ENCODE assay signal across 10 mouse cellular contexts in genomic region chr11:30195756-30196155, GRCm38 (mm10).
DNase-seq lines count a peak whose midpoint lies in the region; ATAC-seq and TF ChIP-seq lines count a peak whose summit lies in the region.
"Had no signal": no experiment of that assay in that cellular context is flagged by ENCODE, and none has a peak within 500 bp of the region (broad histone marks: within the 10 kb centered on the region; RNA-seq: fewer than 3 reads in every experiment).

No protein-coding gene starts in this region.

- no peak for DNase-seq in heart, embryonic 10.5 days (ENCODE audit: low spot score)
- no peak for DNase-seq in heart, postnatal 4 days
- no peak for DNase-seq in testis, postnatal 14 days (ENCODE audit: low spot score)
- no peak for DNase-seq in layer of hippocampus, adult 8-10 months (ENCODE audit: low spot score in 2 of 2)
- DNase-seq in cerebellum, adult 11-12 months = no peak
- DNase-seq: kidney, adult 8-10 months had no signal

- peak overlapping the region; percentile 86; the same call in 1 of the 2 replicates for H3K4me2 ChIP-seq in limb, embryonic 12.5 days
- H3K4me2 ChIP-seq in stomach, embryonic 16.5 days (ENCODE audit: low read depth, low read length) = peak overlapping the region; percentile 68

- 65% methylated on average over 3 of the region's 3 CpGs for WGBS in heart, embryonic 10.5 days
- 80% methylated on average over 3 of the region's 3 CpGs for WGBS in limb, embryonic 12.5 days
- WGBS in stomach, embryonic 16.5 days = 47% methylated on average over 3 of the region's 3 CpGs

- H3K36me3 ChIP-seq in heart, embryonic 10.5 days = peaks cover 2% of the 10 kb centered on the region; the same call in 1 of the 2 replicates
- no peaks in the 10 kb centered on the region for H3K36me3 ChIP-seq in testis, adult 2 months (ENCODE audit: control insufficient read depth, insufficient read depth, low read length)
- no peaks in the 10 kb centered on the region for H3K36me3 ChIP-seq in limb, embryonic 12.5 days
- no peaks in the 10 kb centered on the region for H3K36me3 ChIP-seq in stomach, embryonic 16.5 days (ENCODE audit: control insufficient read depth, insufficient read depth, low read length)
- H3K36me3 ChIP-seq: midbrain, embryonic 10.5 days had no signal

- no peak for TF ChIP-seq CTCF in testis, adult 2 months (IDR thresholded peaks at IDR 0.05; ENCODE audit: control insufficient read depth, insufficient read depth, insufficient replicate concordance, low read depth, low read length)

- 0 out of 2 replicates have a peak overlapping the region, but pooled peaks have one; percentile 88 for H3K27ac ChIP-seq in heart, embryonic 10.5 days
- no peak overlapping the region for H3K27ac ChIP-seq in testis, adult 2 months (ENCODE audit: control insufficient read depth, insufficient read depth, low read depth, low read length)
- H3K27ac ChIP-seq in limb, embryonic 12.5 days = no peak overlapping the region
- H3K27ac ChIP-seq in stomach, embryonic 16.5 days (ENCODE audit: low read length) = peak overlapping the region; percentile 96
- H3K27ac ChIP-seq: midbrain, embryonic 10.5 days had no signal

- peaks cover 40% of the 10 kb centered on the region for H3K4me1 ChIP-seq in heart, embryonic 10.5 days
- peaks cover 12% of the 10 kb centered on the region for H3K4me1 ChIP-seq in testis, adult 2 months (ENCODE audit: control insufficient read depth, insufficient read depth, low read length)
- H3K4me1 ChIP-seq in limb, embryonic 12.5 days (replicated peaks) = peaks cover 27% of the 10 kb centered on the region
- peaks cover 14% of the 10 kb centered on the region for H3K4me1 ChIP-seq in stomach, embryonic 16.5 days (ENCODE audit: control insufficient read depth, insufficient read depth, low read length)

- no peaks in the 10 kb centered on the region for H3K27me3 ChIP-seq in heart, embryonic 10.5 days (ENCODE audit: insufficient read depth, poor library complexity, severe bottlenecking)
- H3K27me3 ChIP-seq in testis, adult 2 months (ENCODE audit: control insufficient read depth, insufficient read depth, low read length) = no peaks in the 10 kb centered on the region
- no peaks in the 10 kb centered on the region for H3K27me3 ChIP-seq in limb, embryonic 12.5 days
- no peaks in the 10 kb centered on the region for H3K27me3 ChIP-seq in stomach, embryonic 16.5 days (ENCODE audit: control insufficient read depth, insufficient read depth, low read length)

- H3K9ac ChIP-seq in limb, embryonic 12.5 days (replicated peaks) = no peak overlapping the region
- H3K9ac ChIP-seq in stomach, embryonic 16.5 days (ENCODE audit: low read length) = no peak overlapping the region; the same call in 1 of the 2 replicates

- no peak for TF ChIP-seq POLR2A in testis, adult 2 months (IDR thresholded peaks at IDR 0.05; ENCODE audit: control insufficient read depth, low read depth, low read length)

- no peak for ATAC-seq in limb, embryonic 12.5 days (ENCODE audit: insufficient number of reproducible peaks, insufficient read depth, low FRiP score, low TSS enrichment, low read depth)
- no peak for ATAC-seq in stomach, embryonic 16.5 days (ENCODE audit: insufficient read depth, low FRiP score)

- no peaks in the 10 kb centered on the region for H3K9me3 ChIP-seq in heart, embryonic 10.5 days
- no peaks in the 10 kb centered on the region for H3K9me3 ChIP-seq in limb, embryonic 12.5 days
- no peaks in the 10 kb centered on the region for H3K9me3 ChIP-seq in stomach, embryonic 16.5 days (replicated peaks; ENCODE audit: control insufficient read depth, low read length)
- H3K9me3 ChIP-seq: midbrain, embryonic 10.5 days had no signal

- peak overlapping the region; percentile 73 for H3K4me3 ChIP-seq in heart, embryonic 10.5 days
- H3K4me3 ChIP-seq in testis, adult 2 months (ENCODE audit: control insufficient read depth, low read depth, low read length) = peak overlapping the region; percentile 68
- H3K4me3 ChIP-seq in limb, embryonic 12.5 days (replicated peaks) = no peak overlapping the region
- H3K4me3 ChIP-seq in stomach, embryonic 16.5 days (replicated peaks; ENCODE audit: low read length) = peak overlapping the region; percentile 58

Comparison
In these comparisons a context has a peak if more than half of its experiments do, and no peak if none do; other contexts are left out.
1. H3K27ac ChIP-seq: peak in heart, embryonic 10.5 days (single experiment) and stomach, embryonic 16.5 days (single experiment); none in testis, adult 2 months (single experiment) and limb, embryonic 12.5 days (single experiment).